Mouse (Mus musculus) CH12.LX (cell line): Measurements from ENCODE around the gene Mrpl20. TPM values are rescaled to one million over a fixed set of nuclear protein-coding genes. Genes with fewer than 3 reads are reported as not detected.

Source experiments
- DNase-seq: peaks from one replicate; pipeline ENCODE4 v3.0.0-alpha.2; 2013; ENCODE audit errors: extremely low read depth
- H3K27ac ChIP-seq: 2 replicates; pipeline ENCODE4 v1.5.1; 2012; ENCODE audit warnings: low read depth, mild to moderate bottlenecking, control low read depth, moderate library complexity; ENCODE audit not compliant: insufficient read depth
- H3K27me3 ChIP-seq: replicated peaks from 2 replicates; pipeline ENCODE3; 2012; ENCODE audit warnings: inconsistent platforms
- H3K36me3 ChIP-seq, 2 experiments: replicated peaks in 1 of 2; 2 replicates each; pipeline versions ENCODE3 to v1.6.1; 2012; ENCODE audit warnings: inconsistent platforms in 1 of 2, low read length in 1 of 2, mild to moderate bottlenecking in 1 of 2, mixed read lengths in 1 of 2, moderate library complexity in 1 of 2; ENCODE audit not compliant: control insufficient read depth in 1 of 2, insufficient read depth in 1 of 2
- H3K4me1 ChIP-seq, 2 experiments: 2 replicates each; pipeline ENCODE4 v1.6.1; 2012; ENCODE audit warnings: inconsistent platforms in 1 of 2, moderate library complexity in 1 of 2; ENCODE audit not compliant: insufficient read depth in 2 of 2, control insufficient read depth in 1 of 2
- H3K4me2 ChIP-seq: 2 replicates; pipeline ENCODE4 v1.6.1; 2012; ENCODE audit warnings: low read depth, mild to moderate bottlenecking, control low read depth; ENCODE audit not compliant: poor library complexity, insufficient read depth, severe bottlenecking
- H3K4me3 ChIP-seq, 3 experiments: fragments of 150-350 bp in 1 of 3; sonication (generic) in 1 of 3; replicated peaks in 1 of 3; 2 replicates each; pipeline versions ENCODE3 to v1.5.1; 2011 to 2012; ENCODE audit warnings: low read depth in 2 of 3, low read length in 2 of 3, mild to moderate bottlenecking in 2 of 3, moderate library complexity in 2 of 3, control low read depth in 1 of 3, improper control_type of control experiment in 1 of 3, inconsistent platforms in 1 of 3, mixed read lengths in 1 of 3; ENCODE audit not compliant: poor library complexity in 1 of 3
- H3K79me2 ChIP-seq: replicated peaks from 2 replicates; pipeline ENCODE4 v1.6.1; 2012; ENCODE audit warnings: mild to moderate bottlenecking, moderate library complexity; ENCODE audit not compliant: control insufficient read depth, poor library complexity, insufficient read depth, severe bottlenecking; ENCODE audit errors: extremely low read depth
- H3K9ac ChIP-seq: 2 replicates; pipeline ENCODE4 v1.6.1; 2012; ENCODE audit warnings: low read depth, mild to moderate bottlenecking, control low read depth, moderate library complexity; ENCODE audit not compliant: insufficient read depth
- H3K9me3 ChIP-seq: replicated peaks from 2 replicates; pipeline ENCODE3; 2012; ENCODE audit warnings: low read length, inconsistent platforms, mixed read lengths
- BHLHE40 ChIP-seq: IDR thresholded peaks from 2 replicates; pipeline ENCODE4 v1.6.1; 2011; ENCODE audit warnings: mild to moderate bottlenecking, low read depth, low read length, improper control_type of control experiment
- CHD2 ChIP-seq: IDR thresholded peaks from 2 replicates; pipeline ENCODE4 v1.6.1; 2011; ENCODE audit warnings: low read length, improper control_type of control experiment
- E2F4 ChIP-seq: IDR thresholded peaks from 2 replicates; pipeline ENCODE4 v1.6.1; 2011; ENCODE audit warnings: low read depth, low read length, improper control_type of control experiment; ENCODE audit not compliant: insufficient replicate concordance
- GABPA ChIP-seq: IDR thresholded peaks from 2 replicates; pipeline ENCODE4 v1.6.1; 2012; ENCODE audit warnings: low read depth, low read length, improper control_type of control experiment, inconsistent platforms; ENCODE audit not compliant: insufficient replicate concordance
- IRF4 ChIP-seq: IDR thresholded peaks from 2 replicates; pipeline ENCODE4 v1.6.1; 2014; ENCODE audit warnings: low read depth, mild to moderate bottlenecking, inconsistent platforms, low read length, improper control_type of control experiment
- JUN ChIP-seq: IDR thresholded peaks from 2 replicates; pipeline ENCODE4 v1.6.1; 2011; ENCODE audit warnings: low read depth, mild to moderate bottlenecking, low read length, improper control_type of control experiment, moderate library complexity; ENCODE audit not compliant: insufficient read depth
- KAT2A ChIP-seq: IDR thresholded peaks from 2 replicates; pipeline ENCODE4 v1.6.1; 2012; ENCODE audit warnings: low read length, improper control_type of control experiment, inconsistent platforms; ENCODE audit not compliant: insufficient replicate concordance
- MAX ChIP-seq: IDR thresholded peaks from 2 replicates; pipeline ENCODE4 v1.6.1; 2011; ENCODE audit warnings: low read length, improper control_type of control experiment
- MAZ ChIP-seq: IDR thresholded peaks from 2 replicates; pipeline ENCODE4 v1.6.1; 2012; ENCODE audit warnings: low read depth, mild to moderate bottlenecking, inconsistent platforms, low read length, improper control_type of control experiment, moderate library complexity
- MEF2A ChIP-seq: IDR thresholded peaks from 2 replicates; pipeline ENCODE4 v1.6.1; 2014; ENCODE audit warnings: low read depth, mild to moderate bottlenecking, inconsistent platforms, low read length, improper control_type of control experiment, borderline replicate concordance
- MXI1 ChIP-seq: IDR thresholded peaks from 2 replicates; pipeline ENCODE4 v1.6.1; 2011; ENCODE audit warnings: mild to moderate bottlenecking, low read depth, low read length, improper control_type of control experiment
- PAX5 ChIP-seq: IDR thresholded peaks from 2 replicates; pipeline ENCODE4 v1.6.1; 2012; ENCODE audit warnings: low read length, inconsistent platforms, mixed read lengths
- POLR2A ChIP-seq: IDR thresholded peaks from 2 replicates; pipeline ENCODE4 v1.6.1; 2011; ENCODE audit warnings: low read depth, mild to moderate bottlenecking, improper control_type of control experiment, low read length
- POLR2AphosphoS2 ChIP-seq: IDR thresholded peaks from 2 replicates; pipeline ENCODE4 v1.6.1; 2011; ENCODE audit warnings: low read depth, low read length, improper control_type of control experiment
- RCOR1 ChIP-seq: conservative IDR thresholded peaks from 2 replicates; pipeline ENCODE4 v1.6.1; 2012; ENCODE audit warnings: low read depth, mild to moderate bottlenecking, inconsistent platforms, low read length, improper control_type of control experiment
- SIN3A ChIP-seq: IDR thresholded peaks from 2 replicates; pipeline ENCODE4 v1.6.1; 2012; ENCODE audit warnings: low read length, improper control_type of control experiment, inconsistent platforms
- TBP ChIP-seq: conservative IDR thresholded peaks from 2 replicates; pipeline ENCODE4 v1.6.1; 2011; ENCODE audit warnings: low read depth, low read length, improper control_type of control experiment
- TCF12 ChIP-seq: IDR thresholded peaks from 2 replicates; pipeline ENCODE4 v1.6.1; 2014; ENCODE audit warnings: low read depth, mild to moderate bottlenecking, inconsistent platforms, low read length, improper control_type of control experiment
- UBTF ChIP-seq: IDR thresholded peaks from 2 replicates; pipeline ENCODE4 v1.6.1; 2012; ENCODE audit warnings: low read depth, mild to moderate bottlenecking, inconsistent platforms, low read length, improper control_type of control experiment, moderate library complexity
- USF1 ChIP-seq: IDR thresholded peaks from 2 replicates; pipeline ENCODE4 v1.6.1; 2014; ENCODE audit warnings: low read depth, mild to moderate bottlenecking, inconsistent platforms, low read length, improper control_type of control experiment
- ZC3H11A ChIP-seq: IDR thresholded peaks from 2 replicates; pipeline ENCODE4 v1.6.1; 2012; ENCODE audit warnings: low read depth, mild to moderate bottlenecking, inconsistent platforms, low read length, improper control_type of control experiment
- ZMIZ1 ChIP-seq: IDR thresholded peaks from 2 replicates; pipeline ENCODE4 v1.6.1; 2012; ENCODE audit warnings: low read depth, mild to moderate bottlenecking, inconsistent platforms, low read length, improper control_type of control experiment
- ZNF384 ChIP-seq: IDR thresholded peaks from 2 replicates; pipeline ENCODE4 v1.6.1; 2012; ENCODE audit warnings: low read depth, low read length, improper control_type of control experiment, inconsistent platforms
- dilution Hi-C: fragments of 300-500 bp; cut with MboI; formaldehyde crosslinking; loops from 2 replicates; pipeline ENCODE4 v1.14.3; 2020; ENCODE audit warnings: low sequenced_read_pairs; ENCODE audit not compliant: extremely low pct_unique_long_range_greater_than_20kb, extremely low pct_ligation_motif_present
- in situ Hi-C: fragments of 300-500 bp; cut with MboI; formaldehyde crosslinking; loops from 3 replicates; pipeline ENCODE4 v1.14.3; 2019; ENCODE audit warnings: low sequenced_read_pairs, low pct_ligation_motif_present, low pct_unique_long_range_greater_than_20kb, mixed read lengths
- polyA plus RNA-seq: library from polyadenylated mRNA; unstranded; fragments of >175 nt; gene quantifications from 2 replicates; pipeline ENCODE4 v1.2.1, GENCODE M21; 2012; ENCODE audit warnings: low read depth; ENCODE audit not compliant: insufficient read length
- total RNA-seq, 2 experiments: library from RNA; depleted of rRNA; stranded (reverse); fragments of 300-350 nt in 1 of 2; fragments of >200 nt in 1 of 2; gene quantifications; 2 replicates each; pipeline ENCODE4 v1.2.3; 2012 to 2014

Mrpl20 gene
- total and polyA plus RNA-seq, 3 experiments: 146 to 230 (median 193) TPM

DNA sequence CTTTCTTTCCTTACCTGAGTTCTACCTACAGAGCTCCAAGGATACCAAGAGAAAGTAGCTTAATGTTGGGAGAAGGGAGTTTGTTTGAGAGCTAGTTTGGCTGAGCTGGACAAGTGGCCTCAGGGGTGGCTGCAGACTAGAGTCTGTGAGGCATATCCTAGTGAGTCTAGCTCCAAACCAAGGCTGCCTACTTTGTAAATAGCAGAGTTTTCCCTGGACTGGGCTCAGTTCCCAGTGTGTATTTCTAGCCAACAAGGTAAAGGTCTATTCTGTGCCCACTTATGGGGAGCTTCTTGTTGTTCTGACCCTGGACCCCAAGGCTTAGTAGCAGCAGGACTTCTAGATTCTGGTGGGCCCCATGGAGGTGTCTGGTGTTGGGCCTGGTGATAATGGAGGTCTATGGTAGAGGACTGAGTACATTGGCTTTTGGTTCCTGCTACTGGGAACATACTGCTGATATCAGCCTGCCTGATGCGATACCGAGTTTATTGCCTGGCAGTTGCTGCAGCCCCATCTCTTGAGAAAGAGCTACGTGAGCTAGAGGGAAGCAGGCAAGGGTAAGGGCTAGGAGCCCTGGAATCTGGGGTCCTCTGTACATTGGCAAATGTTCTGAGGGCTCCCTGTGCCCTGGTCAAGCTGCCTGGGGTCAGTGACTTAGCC is 47.2 kb downstream of the Mrpl20 start:
- H3K27me3 ChIP-seq: no peaks in the 10 kb centered on the region
- dilution Hi-C loops (no loop called here), in situ Hi-C loops (no loop called here)
- no peak overlapping the region for H3K4me3 ChIP-seq
- TF ChIP-seq ZMIZ1 (no peak), MEF2A (no peak), POLR2A (no peak), SIN3A (no peak), MAZ (no peak), IRF4 (no peak), RCOR1 (no peak), KAT2A (no peak), ZNF384 (no peak), TBP (no peak), MAX (no peak), MXI1 (no peak), BHLHE40 (no peak), E2F4 (no peak), PAX5 (no peak), ZC3H11A (no peak), CHD2 (no peak), JUN (no peak), TCF12 (no peak), POLR2AphosphoS2 (no peak)
- peaks cover 17 to 42% of the 10 kb centered on the region in 2 experiments for H3K36me3 ChIP-seq
- H3K9me3 ChIP-seq: no peaks in the 10 kb centered on the region
- H3K79me2 ChIP-seq: peaks cover 19% of the 10 kb centered on the region
- no peak for DNase-seq
- peaks cover 17 to 54% of the 10 kb centered on the region in 2 experiments for H3K4me1 ChIP-seq
- no peak overlapping the region for H3K9ac ChIP-seq
- H3K4me2 ChIP-seq: no peak overlapping the region
- H3K27ac ChIP-seq: no peak overlapping the region

DNA sequence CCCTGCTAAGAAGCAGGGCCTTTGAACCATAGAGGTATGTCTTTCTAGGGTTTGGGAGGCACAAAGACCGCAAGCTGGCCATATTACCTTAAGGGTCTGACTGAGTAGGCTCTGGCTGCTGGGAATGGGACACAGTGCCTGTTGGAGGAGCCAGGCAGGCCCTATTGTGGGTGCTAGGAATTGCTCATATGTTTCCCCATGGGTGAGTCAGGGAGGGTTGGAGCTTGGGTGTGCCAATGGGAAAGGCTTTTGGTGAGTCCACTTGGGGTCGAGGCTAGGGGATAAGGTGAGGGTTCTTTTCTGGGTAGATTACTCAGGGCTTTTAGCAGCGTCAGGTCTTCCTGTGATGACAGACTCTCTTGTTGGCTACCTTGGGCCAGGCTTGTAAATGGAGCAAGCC is 48.7 kb downstream of the Mrpl20 start:
- Histone ChIP-seq H3K4me2 (no peak overlapping the region), H3K36me3 (peaks cover 31 to 56% of the 10 kb centered on the region in 2 experiments), H3K79me2 (peaks cover 19% of the 10 kb centered on the region), H3K4me1 (peaks cover 17 to 53% of the 10 kb centered on the region in 2 experiments), H3K27me3 (no peaks in the 10 kb centered on the region), H3K27ac (no peak overlapping the region), H3K4me3 (no peak overlapping the region), H3K9me3 (no peaks in the 10 kb centered on the region), H3K9ac (no peak overlapping the region)
- in situ Hi-C loops: no loop called here
- DNase-seq: no peak
- TF ChIP-seq ZC3H11A (no peak), USF1 (no peak), KAT2A (no peak), GABPA (no peak), UBTF (no peak)
- dilution Hi-C loops: no loop called here
